Mouse (Mus musculus) gonadal fat pad, adult 2 months (tissue): ENCODE results near the gene Bicd1. TPM values are rescaled to one million over a fixed set of nuclear protein-coding genes. Genes with fewer than 3 reads are reported as not detected.
"Not testable (repeated sequence)": the region's sequence is repeated elsewhere in the genome, so short reads cannot be mapped to it uniquely, and the experiment has no call there.

Experiments
- DNase-seq: peaks from one replicate; pipeline ENCODE4 v3.0.0-alpha.2; 2012; ENCODE audit warnings: low read depth
- polyA plus RNA-seq: library from polyadenylated mRNA; depleted of rRNA; stranded (reverse); fragments of >200 nt; gene quantifications from 2 replicates; pipeline ENCODE4 v1.2.3, GENCODE M21; 2012; rRNA removed

Bicd1 gene
- polyA plus RNA-seq: 2.4 and 3.3 TPM in 2 replicates

DNA sequence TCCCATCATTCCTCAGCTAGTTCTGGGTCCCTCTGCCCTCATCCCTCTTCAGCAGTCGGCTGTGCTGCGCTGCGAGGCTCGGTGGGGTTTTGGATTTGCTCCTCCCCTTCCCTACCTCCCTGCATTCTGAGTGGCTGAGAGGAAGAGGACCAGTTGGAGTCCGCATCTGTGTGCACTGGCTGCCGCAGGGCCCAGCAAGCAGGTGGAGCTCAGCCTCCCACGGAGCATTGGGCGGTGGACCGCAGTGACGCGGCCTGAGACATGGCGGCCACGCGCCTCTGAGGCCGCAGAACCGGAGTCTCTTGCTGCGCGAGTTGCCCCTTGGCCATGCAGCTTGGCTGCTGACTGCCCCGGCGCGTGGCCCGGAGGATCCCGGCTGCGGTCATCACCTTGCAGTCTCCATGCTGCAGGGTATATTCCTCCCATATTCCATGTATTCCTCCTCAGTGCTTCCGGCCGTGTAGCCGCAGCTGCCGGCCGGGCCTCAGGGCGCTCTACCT is at the start of gene Bicd1:
TSS of gene Bicd1 (plus strand) at position 54 of the 500 bp plus-strand sequence.
- DNase-seq: no peak

GRCm38 (mm10) chr6:149362533-149362932 is 46.2 kb upstream of the Bicd1 start:
- DNase-seq: not testable (repeated sequence)

GRCm38 (mm10) chr6:149365975-149366374 is 42.7 kb upstream of the Bicd1 start:
- not testable (repeated sequence) for DNase-seq

DNA sequence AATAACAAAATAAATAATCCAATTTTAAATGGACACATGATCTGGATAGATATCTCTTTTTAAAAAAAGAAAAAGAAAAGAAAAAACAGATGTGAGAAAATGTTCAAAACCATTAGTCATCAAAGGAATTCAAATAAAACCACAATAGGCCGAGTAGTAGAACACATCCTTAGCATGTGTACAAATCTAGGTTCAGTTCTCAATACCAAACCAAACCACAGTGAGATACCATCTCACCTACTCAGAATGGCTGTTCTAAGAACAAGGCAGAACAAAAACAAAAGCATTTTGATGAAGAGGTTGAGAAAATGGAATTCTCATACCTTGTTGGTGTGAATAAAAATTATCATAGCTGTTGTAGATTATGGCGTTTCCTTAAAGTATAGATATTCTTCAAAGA is 42.3 kb upstream of the Bicd1 start:
- DNase-seq: no peak

DNA sequence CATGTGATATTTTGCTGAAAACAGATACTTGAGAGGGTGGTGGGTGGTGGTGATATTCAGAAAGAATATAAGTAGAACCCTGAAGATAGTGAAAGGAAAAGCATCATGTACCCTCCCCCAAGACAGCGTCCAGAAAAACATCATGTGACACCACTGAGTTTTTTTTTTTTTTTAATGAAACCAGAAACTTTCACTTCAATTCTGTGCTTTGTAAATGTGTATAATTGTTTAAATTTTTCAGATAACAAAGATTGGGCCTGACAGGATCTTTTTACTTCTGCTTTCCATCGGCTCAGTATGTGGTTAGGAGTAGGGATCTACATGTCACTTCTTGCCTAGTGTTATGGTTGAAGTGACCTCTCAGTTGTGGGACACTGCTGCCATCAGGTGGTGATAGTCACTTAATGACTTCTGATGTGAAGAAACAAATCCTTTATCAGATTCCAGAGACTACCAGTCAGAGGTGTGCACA is 33.7 kb upstream of the Bicd1 start:
- peak; percentile 57 for DNase-seq

DNA sequence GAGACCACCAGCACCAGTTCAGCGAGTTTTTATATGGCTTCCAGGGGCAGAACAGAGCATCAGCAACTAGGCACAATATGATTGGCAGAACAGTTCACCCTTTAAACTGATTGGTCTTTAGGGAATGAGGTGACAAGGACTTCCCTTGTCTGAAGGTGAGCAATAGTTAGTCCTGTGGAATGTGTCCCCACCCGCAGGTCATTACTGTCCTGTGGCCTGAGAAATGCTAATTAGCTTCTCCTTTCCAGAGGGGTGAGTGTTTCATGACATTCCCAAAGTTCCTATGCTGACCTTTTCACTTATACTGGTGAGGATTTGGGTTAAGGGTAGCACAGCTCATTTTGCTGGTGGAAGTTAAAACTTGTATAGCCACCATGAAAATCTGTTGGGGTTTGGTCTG is 25.2 kb upstream of the Bicd1 start:
- DNase-seq: no peak

DNA sequence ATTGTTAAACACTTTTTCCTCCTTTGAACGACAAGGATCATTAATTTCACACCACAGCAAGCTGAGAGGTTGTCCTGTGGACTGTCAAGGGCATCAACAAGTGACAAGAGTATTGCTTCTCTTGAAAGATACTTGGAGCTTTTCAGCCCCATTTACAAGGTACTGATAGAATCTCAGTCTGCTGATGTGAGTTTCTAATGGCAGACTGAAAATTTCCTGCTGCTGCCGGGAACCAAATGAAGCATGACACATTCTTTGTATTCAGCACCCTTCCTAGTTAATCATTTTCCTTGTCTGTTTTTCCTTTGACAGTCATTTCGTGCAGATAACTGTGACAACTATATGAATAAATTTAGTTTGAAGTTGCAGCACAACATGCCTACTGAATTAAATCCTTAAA is 22.3 kb upstream of the Bicd1 start:
- DNase-seq: no peak

- not testable (repeated sequence) for DNase-seq
Measured at GRCm38 (mm10) chr6:149389626-149390025, 19.1 kb upstream of the Bicd1 start.

DNA sequence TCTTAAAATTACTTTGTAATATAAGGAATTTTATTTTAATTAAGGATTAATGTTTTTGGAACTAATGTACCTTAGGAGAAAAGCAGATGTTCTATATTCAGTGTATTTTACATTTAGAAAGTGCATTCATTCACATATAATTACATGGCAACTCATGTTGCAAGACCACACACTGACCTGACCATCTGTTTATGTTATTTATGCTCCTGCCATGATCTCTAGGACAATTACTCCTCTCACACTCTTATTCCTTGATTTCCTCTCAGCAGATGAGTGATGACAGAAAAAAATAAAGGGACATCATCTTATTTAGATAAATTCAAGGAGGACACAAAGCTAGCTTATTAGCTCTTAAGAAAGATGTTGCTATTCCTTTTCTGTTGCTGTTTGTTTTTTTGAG is 9.3 kb upstream of the Bicd1 start:
- no peak for DNase-seq

DNA sequence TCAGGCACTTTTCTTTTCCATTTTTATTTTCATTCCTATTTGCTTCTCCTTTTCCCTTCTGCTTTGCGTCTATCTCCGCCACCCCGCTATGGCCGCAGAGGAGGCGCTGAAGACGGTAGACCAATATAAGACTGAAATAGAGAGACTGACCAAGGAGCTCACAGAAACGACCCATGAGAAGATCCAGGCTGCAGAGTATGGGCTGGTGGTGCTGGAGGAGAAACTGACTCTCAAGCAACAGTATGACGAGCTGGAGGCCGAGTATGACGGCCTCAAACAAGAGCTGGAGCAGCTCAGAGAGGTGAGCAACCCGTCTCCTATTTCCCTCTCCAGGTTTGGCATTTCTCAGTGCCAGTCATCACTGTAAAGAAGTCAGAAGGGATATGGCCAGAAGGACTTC is 655 bp downstream of the Bicd1 start:
- no peak for DNase-seq

- no peak for DNase-seq
Measured at GRCm38 (mm10) chr6:149409845-149410244, 1.2 kb downstream of the Bicd1 start.

- DNase-seq: no peak
Measured at GRCm38 (mm10) chr6:149413256-149413655, 4.6 kb downstream of the Bicd1 start.

GRCm38 (mm10) chr6:149424748-149425147 is 16.1 kb downstream of the Bicd1 start:
- no peak for DNase-seq

- no peak for DNase-seq
Measured at GRCm38 (mm10) chr6:149439140-149439539, 30.5 kb downstream of the Bicd1 start.

GRCm38 (mm10) chr6:149442884-149443283 is 34.2 kb downstream of the Bicd1 start:
- no peak for DNase-seq

DNA sequence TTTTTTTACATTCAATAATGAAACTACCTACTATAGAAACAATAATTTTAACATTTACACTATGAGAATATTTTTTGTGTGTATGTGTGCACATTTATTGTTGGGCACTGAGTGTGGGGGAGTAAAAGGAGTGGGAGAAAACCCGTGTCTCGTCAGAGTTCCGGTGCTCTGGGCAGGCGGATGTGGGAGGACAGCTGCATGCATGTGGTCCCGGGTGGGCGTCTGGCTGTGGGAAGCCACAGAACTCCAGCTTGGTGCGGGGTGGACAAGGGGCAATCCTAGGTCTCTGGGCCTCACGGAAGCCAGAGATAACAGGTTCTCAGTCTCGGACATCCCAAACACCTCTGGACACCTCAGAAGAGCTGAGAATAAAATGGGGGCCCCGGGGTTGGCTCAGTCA is 37.2 kb downstream of the Bicd1 start:
- DNase-seq: no peak

DNA sequence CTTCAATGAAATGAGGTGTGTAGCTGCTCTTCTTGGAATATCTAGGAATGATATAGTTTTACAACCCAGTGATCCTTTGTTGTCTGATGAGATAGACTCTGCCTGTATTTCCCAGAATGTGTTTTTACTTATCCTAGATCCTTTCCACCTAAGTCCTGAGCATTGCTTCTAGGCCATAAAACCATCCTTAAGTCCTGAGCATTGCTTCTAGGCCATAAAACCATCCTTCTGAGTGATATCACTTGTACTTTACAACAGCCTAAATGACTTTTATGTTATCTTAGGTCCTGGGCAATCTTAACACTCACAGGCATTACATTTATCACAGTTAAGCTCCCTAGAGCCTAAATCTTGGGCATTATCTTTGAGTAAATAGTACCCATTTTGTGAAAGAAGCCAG is 48.6 kb downstream of the Bicd1 start:
- DNase-seq: no peak

DNA sequence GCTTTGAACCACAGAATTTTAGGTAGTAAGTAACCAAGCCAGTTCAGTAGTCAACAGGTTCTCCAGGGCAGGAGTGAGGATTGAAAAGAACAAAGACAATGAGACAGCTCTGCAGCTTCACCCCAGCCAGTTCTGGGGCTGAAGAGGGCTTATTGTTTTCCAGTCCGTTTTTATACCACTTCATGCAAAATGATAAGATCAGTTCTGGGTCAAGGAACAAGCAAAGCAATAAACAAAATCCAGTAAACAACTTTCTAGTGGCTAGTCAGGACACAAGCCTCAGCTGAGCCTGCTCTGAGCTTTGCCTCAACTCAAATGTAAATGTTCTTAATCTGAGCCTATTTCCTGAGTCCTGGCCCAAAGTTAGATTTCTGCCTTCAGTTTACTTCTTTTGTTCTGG is 52.3 kb downstream of the Bicd1 start:
- no peak for DNase-seq

GRCm38 (mm10) chr6:149471477-149471876 is 62.8 kb downstream of the Bicd1 start:
- DNase-seq: no peak

DNA sequence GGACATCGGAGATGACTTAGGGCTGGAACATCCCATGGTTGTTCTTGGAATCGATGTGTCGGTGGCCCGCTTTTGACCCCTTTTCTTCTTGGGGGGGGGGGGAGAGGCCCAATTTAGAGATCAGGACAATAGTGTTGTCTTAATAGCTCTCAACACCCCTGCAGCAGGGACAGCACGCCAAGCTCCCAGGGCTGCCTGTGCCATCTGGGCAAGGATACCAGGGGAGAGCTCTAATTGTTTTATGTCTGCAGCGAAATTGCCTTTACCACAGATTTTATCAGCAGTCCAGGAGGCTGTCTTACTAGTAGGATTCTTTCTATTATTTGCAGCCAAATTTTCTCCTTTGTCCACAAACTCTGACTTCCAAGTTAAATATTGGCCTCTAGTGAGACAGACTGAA is 63.8 kb downstream of the Bicd1 start:
- DNase-seq: not testable (repeated sequence)

GRCm38 (mm10) chr6:149481868-149482267 is 73.2 kb downstream of the Bicd1 start:
- not testable (repeated sequence) for DNase-seq

DNA sequence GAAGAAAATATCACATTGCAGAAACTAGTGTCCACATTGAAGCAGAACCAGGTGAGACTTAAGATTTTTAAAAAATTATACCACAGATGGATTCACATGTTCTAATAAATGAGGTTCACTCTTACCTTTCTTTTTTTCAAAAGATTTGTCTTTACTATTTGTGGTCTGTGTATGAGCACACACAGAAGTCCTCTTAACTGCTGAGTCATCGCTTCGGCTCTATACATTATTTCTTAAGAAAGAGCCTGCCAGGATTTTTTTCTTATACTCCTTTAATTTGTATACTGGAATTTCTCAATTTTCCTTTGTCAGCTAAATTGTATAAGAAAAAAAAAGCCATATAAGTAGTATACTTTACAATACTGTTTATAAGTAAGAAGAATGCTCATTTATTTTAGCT is 86.0 kb downstream of the Bicd1 start:
- no peak for DNase-seq

DNA sequence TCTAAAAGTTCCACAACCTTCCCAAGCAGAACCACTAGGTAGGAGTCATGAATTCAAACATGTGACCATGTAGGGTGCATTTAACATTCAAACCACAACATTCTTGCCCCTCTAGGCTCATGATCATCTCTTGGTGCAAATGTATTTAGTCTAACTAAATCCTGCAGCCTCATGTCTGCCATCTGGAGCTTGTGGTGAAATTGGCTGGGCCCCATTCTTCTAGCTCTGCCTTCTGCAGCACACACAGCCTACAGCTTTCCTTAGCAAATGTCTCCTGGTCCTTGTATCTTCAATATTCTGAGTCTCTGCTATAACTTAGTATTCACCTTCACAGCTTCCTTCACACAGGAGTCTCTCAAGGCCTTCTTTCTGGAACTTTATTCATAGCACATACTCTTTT is 87.2 kb downstream of the Bicd1 start:
- DNase-seq: no peak

- DNase-seq: peak; percentile 62
Measured at GRCm38 (mm10) chr6:149565720-149566498, 157.2 kb downstream of the Bicd1 start.
